ENCODE assay signal across 23 mouse cellular contexts in genomic region chr13:102846473-102846872, GRCm38 (mm10).
DNase-seq lines count a peak whose midpoint lies in the region; ATAC-seq and TF ChIP-seq lines count a peak whose summit lies in the region.
"Had no signal": no experiment of that assay in that cellular context is flagged by ENCODE, and none has a peak within 500 bp of the region (broad histone marks: within the 10 kb centered on the region; RNA-seq: fewer than 3 reads in every experiment).

No protein-coding gene starts in this region.

- no peak for TF ChIP-seq POLR2A in lung, adult 2 months (IDR thresholded peaks at IDR 0.05; ENCODE audit: borderline replicate concordance, extremely low read depth, low read depth, low read length)

- no peak overlapping the region for H3K9ac ChIP-seq in lung, postnatal 0 days (replicated peaks; ENCODE audit: low read depth)
- H3K9ac ChIP-seq: forebrain, embryonic 13.5 days; hindbrain, embryonic 12.5 days; intestine, embryonic 15.5 days had no signal

- peak; percentile 57 for DNase-seq in lung, postnatal 0 days (ENCODE audit: low spot score)
- no peak for DNase-seq in lung, adult 2 months
- DNase-seq in 416B (ENCODE audit: low read depth), result peak; percentile 30
- DNase-seq in spleen, postnatal 4 days (ENCODE audit: low spot score in 2 of 2), result no peak
- DNase-seq: adrenal gland, adult 8-10 months; adrenal gland, postnatal 25 days; cerebellum, adult 18-20 months; cerebellum, adult 9-10 months; cerebellum, postnatal 14 days; gastrocnemius, postnatal 14 days; heart, adult 2 months had no signal

- H3K36me3 ChIP-seq in lung, postnatal 0 days (ENCODE audit: insufficient read depth, low read length), result no peaks in the 10 kb centered on the region
- H3K36me3 ChIP-seq in C2C12 (ENCODE audit: control insufficient read depth, insufficient read depth), result peaks cover 6% of the 10 kb centered on the region
- H3K36me3 ChIP-seq: G1E; heart, embryonic 10.5 days; hindbrain, embryonic 12.5 days; intestine, embryonic 15.5 days had no signal

- no peak overlapping the region for H3K27ac ChIP-seq in lung, postnatal 0 days (ENCODE audit: low read length)
- H3K27ac ChIP-seq in brown adipose tissue, adult 24 weeks (replicated peaks; ENCODE audit: low read depth, low read length), result peak overlapping the region; percentile 53; the same call in 1 of the 2 replicates
- H3K27ac ChIP-seq: forebrain, embryonic 10.5 days; forebrain, embryonic 13.5 days; heart, adult 2 months; hindbrain, embryonic 12.5 days; intestine, embryonic 15.5 days had no signal

- peaks cover 40% of the 10 kb centered on the region for H3K79me3 ChIP-seq in C2C12 (ENCODE audit: low read depth)

- TF ChIP-seq EP300 in lung, postnatal 0 days (IDR thresholded peaks at IDR 0.05), result peak; percentile 62

- H3K9me3 ChIP-seq in lung, postnatal 0 days (ENCODE audit: low read length), result no peaks in the 10 kb centered on the region
- H3K9me3 ChIP-seq: forebrain, embryonic 10.5 days; forebrain, embryonic 13.5 days; G1E; heart, embryonic 10.5 days; hindbrain, embryonic 12.5 days; intestine, embryonic 15.5 days had no signal

- 53% methylated on average over 4 of the region's 4 CpGs for WGBS in lung, postnatal 0 days
- 36% methylated on average over 4 of the region's 4 CpGs for WGBS in lung, adult 2 months

- H3ac ChIP-seq in C2C12 (ENCODE audit: control insufficient read depth, insufficient read length, low read depth), result no peak overlapping the region

- H3K4me2 ChIP-seq in lung, postnatal 0 days (replicated peaks; ENCODE audit: low read depth, low read length), result no peak overlapping the region
- H3K4me2 ChIP-seq: forebrain, embryonic 13.5 days; hindbrain, embryonic 12.5 days; intestine, embryonic 15.5 days had no signal

- H3K4me1 ChIP-seq in lung, postnatal 0 days (ENCODE audit: insufficient read depth, low read depth, low read length), result 0 out of 2 replicates have a peak, but pooled peaks cover 5% of the 10 kb centered on the region
- H3K4me1 ChIP-seq in lung, adult 2 months (ENCODE audit: control insufficient read depth, insufficient read depth, low read length), result peaks cover 4% of the 10 kb centered on the region
- H3K4me1 ChIP-seq in brown adipose tissue, adult 24 weeks (ENCODE audit: control insufficient read depth, insufficient read depth, insufficient read length, low read length), result no peaks in the 10 kb centered on the region; the same call in 1 of the 2 replicates

- no peak for TF ChIP-seq CTCF in lung, postnatal 0 days (IDR thresholded peaks at IDR 0.05)
- no peak for TF ChIP-seq CTCF in lung, adult 2 months (IDR thresholded peaks at IDR 0.05; ENCODE audit: insufficient read depth, low read length)
- TF ChIP-seq CTCF in C2C12 (IDR thresholded peaks at IDR 0.05; ENCODE audit: control insufficient read depth, insufficient read depth, insufficient read length), result no peak

- no peak overlapping the region for H3K4me3 ChIP-seq in lung, postnatal 0 days (ENCODE audit: low read depth, low read length)
- no peak overlapping the region for H3K4me3 ChIP-seq in lung, adult 2 months (replicated peaks; ENCODE audit: extremely low read depth, low read depth, low read length)
- no peak overlapping the region for H3K4me3 ChIP-seq in C2C12 (ENCODE audit: insufficient read depth, poor library complexity, severe bottlenecking)
- no peak overlapping the region for H3K4me3 ChIP-seq in brown adipose tissue, adult 24 weeks (ENCODE audit: insufficient read depth, low read depth, low read length)
- H3K4me3 ChIP-seq: forebrain, embryonic 10.5 days; forebrain, embryonic 13.5 days; heart, adult 2 months; heart, embryonic 10.5 days; hindbrain, embryonic 12.5 days; intestine, embryonic 15.5 days had no signal

- ATAC-seq in lung, postnatal 0 days, result peak; percentile 31
- ATAC-seq: activated CD4-positive, CD25-positive, alpha-beta regulatory T cell, adult 4 months; forebrain, embryonic 13.5 days; forebrain, embryonic 16.5 days; hindbrain, embryonic 16.5 days; intestine, embryonic 15.5 days had no signal

- no peaks in the 10 kb centered on the region for H3K27me3 ChIP-seq in lung, postnatal 0 days (replicated peaks; ENCODE audit: insufficient read depth, low read length)
- no peaks in the 10 kb centered on the region for H3K27me3 ChIP-seq in C2C12 (ENCODE audit: control insufficient read depth, insufficient read depth, insufficient read length)
- H3K27me3 ChIP-seq: CH12.LX; forebrain, embryonic 13.5 days; hindbrain, embryonic 12.5 days; intestine, embryonic 15.5 days had no signal

- H3K79me2 ChIP-seq in C2C12 (ENCODE audit: control insufficient read depth, insufficient read depth), result peaks cover 94% of the 10 kb centered on the region

TF ChIP-seq in C2C12, 6 proteins besides CTCF, POLR2A, EP300 and RAD21:
- no peak for TF ChIP-seq USF1 (IDR thresholded peaks at IDR 0.05; ENCODE audit: low read depth)
- no peak for TF ChIP-seq MAX (IDR thresholded peaks at IDR 0.05)
- peak; percentile 41 for TF ChIP-seq CEBPB (IDR thresholded peaks at IDR 0.05; ENCODE audit: low read depth)
- TF ChIP-seq MYOG (IDR thresholded peaks at IDR 0.05; ENCODE audit: control insufficient read depth, extremely low read depth, insufficient read length), result no peak
- TF ChIP-seq FOSL1 (IDR thresholded peaks at IDR 0.05; ENCODE audit: insufficient read depth, low read length, poor library complexity, severe bottlenecking), result no peak

Comparison
In these comparisons a context has a peak if more than half of its experiments do, and no peak if none do; other contexts are left out.
1. DNase-seq: peak in lung, postnatal 0 days (single experiment) and 416B (single experiment); none in lung, adult 2 months (single experiment) and spleen, postnatal 4 days (0 of 2).